Mouse (Mus musculus): ENCODE measurements around the gene Ifih1. TPM values are rescaled to one million over a fixed set of nuclear protein-coding genes. Genes with fewer than 3 reads are reported as not detected.

Ifih1 gene
- polyA plus RNA-seq, 1 experiment, result 0.07 TPM

GRCm38 (mm10) chr2:62591555-62591954 is 54.5 kb downstream of the Ifih1 start:
- TF ChIP-seq MYOD1 (IDR thresholded peaks at IDR 0.05; ENCODE audit: control insufficient read depth, insufficient read length, low read depth), result no peak
- TF ChIP-seq FOSL1 (IDR thresholded peaks at IDR 0.05; ENCODE audit: insufficient read depth, low read length, poor library complexity, severe bottlenecking), result no peak
- no peak for TF ChIP-seq MAX (IDR thresholded peaks at IDR 0.05)
- no peak for TF ChIP-seq MYOG (IDR thresholded peaks at IDR 0.05; ENCODE audit: control insufficient read depth, extremely low read depth, insufficient read length)
- TF ChIP-seq CTCF (IDR thresholded peaks at IDR 0.05; ENCODE audit: control insufficient read depth, insufficient read depth, insufficient read length), result no peak
- TF ChIP-seq CEBPB (IDR thresholded peaks at IDR 0.05; ENCODE audit: low read depth), result no peak
- TF ChIP-seq USF1 (IDR thresholded peaks at IDR 0.05; ENCODE audit: low read depth), result no peak
- H3K4me3 ChIP-seq (ENCODE audit: insufficient read depth, poor library complexity, severe bottlenecking), result no peak overlapping the region
- no peaks in the 10 kb centered on the region for H3K79me3 ChIP-seq (ENCODE audit: low read depth)
- no peaks in the 10 kb centered on the region for H3K36me3 ChIP-seq (ENCODE audit: control insufficient read depth, insufficient read depth)
- no peaks in the 10 kb centered on the region for H3K27me3 ChIP-seq (ENCODE audit: control insufficient read depth, insufficient read depth, insufficient read length)
- H3K79me2 ChIP-seq (ENCODE audit: control insufficient read depth, insufficient read depth), result no peaks in the 10 kb centered on the region
- H3ac ChIP-seq (ENCODE audit: control insufficient read depth, insufficient read length, low read depth), result no peak overlapping the region

GRCm38 (mm10) chr2:62589333-62589732 is 56.7 kb downstream of the Ifih1 start:
- Histone ChIP-seq H3K79me3 (ENCODE audit: low read depth) (no peaks in the 10 kb centered on the region), H3K4me3 (ENCODE audit: insufficient read depth, poor library complexity, severe bottlenecking) (no peak overlapping the region), H3ac (ENCODE audit: control insufficient read depth, insufficient read length, low read depth) (no peak overlapping the region), H3K79me2 (ENCODE audit: control insufficient read depth, insufficient read depth) (no peaks in the 10 kb centered on the region), H3K36me3 (ENCODE audit: control insufficient read depth, insufficient read depth) (no peaks in the 10 kb centered on the region), H3K27me3 (ENCODE audit: control insufficient read depth, insufficient read depth, insufficient read length) (no peaks in the 10 kb centered on the region)
- TF ChIP-seq FOSL1 (IDR thresholded peaks at IDR 0.05; ENCODE audit: insufficient read depth, low read length, poor library complexity, severe bottlenecking), result no peak
- TF ChIP-seq CEBPB (IDR thresholded peaks at IDR 0.05; ENCODE audit: low read depth), result no peak
- TF ChIP-seq CTCF (IDR thresholded peaks at IDR 0.05; ENCODE audit: control insufficient read depth, insufficient read depth, insufficient read length), result no peak
- no peak for TF ChIP-seq MYOD1 (IDR thresholded peaks at IDR 0.05; ENCODE audit: control insufficient read depth, insufficient read length, low read depth)
- no peak for TF ChIP-seq MAX (IDR thresholded peaks at IDR 0.05)
- no peak for TF ChIP-seq USF1 (IDR thresholded peaks at IDR 0.05; ENCODE audit: low read depth)
- TF ChIP-seq MYOG (IDR thresholded peaks at IDR 0.05; ENCODE audit: control insufficient read depth, extremely low read depth, insufficient read length), result no peak

- Histone ChIP-seq H3K79me2 (ENCODE audit: control insufficient read depth, insufficient read depth) (no peaks in the 10 kb centered on the region), H3K79me3 (ENCODE audit: low read depth) (no peaks in the 10 kb centered on the region), H3K4me3 (ENCODE audit: insufficient read depth, poor library complexity, severe bottlenecking) (no peak overlapping the region), H3K36me3 (ENCODE audit: control insufficient read depth, insufficient read depth) (no peaks in the 10 kb centered on the region), H3K27me3 (ENCODE audit: control insufficient read depth, insufficient read depth, insufficient read length) (no peaks in the 10 kb centered on the region), H3ac (ENCODE audit: control insufficient read depth, insufficient read length, low read depth) (no peak overlapping the region)
- TF ChIP-seq MYOD1 (IDR thresholded peaks at IDR 0.05; ENCODE audit: control insufficient read depth, insufficient read length, low read depth) (no peak), CTCF (IDR thresholded peaks at IDR 0.05; ENCODE audit: control insufficient read depth, insufficient read depth, insufficient read length) (no peak), MYOG (IDR thresholded peaks at IDR 0.05; ENCODE audit: control insufficient read depth, extremely low read depth, insufficient read length) (no peak), MAX (IDR thresholded peaks at IDR 0.05) (no peak), CEBPB (IDR thresholded peaks at IDR 0.05; ENCODE audit: low read depth) (no peak), USF1 (IDR thresholded peaks at IDR 0.05; ENCODE audit: low read depth) (no peak), FOSL1 (IDR thresholded peaks at IDR 0.05; ENCODE audit: insufficient read depth, low read length, poor library complexity, severe bottlenecking) (no peak)
Measured at GRCm38 (mm10) chr2:62585769-62586168, 60.3 kb downstream of the Ifih1 start.

DNA sequence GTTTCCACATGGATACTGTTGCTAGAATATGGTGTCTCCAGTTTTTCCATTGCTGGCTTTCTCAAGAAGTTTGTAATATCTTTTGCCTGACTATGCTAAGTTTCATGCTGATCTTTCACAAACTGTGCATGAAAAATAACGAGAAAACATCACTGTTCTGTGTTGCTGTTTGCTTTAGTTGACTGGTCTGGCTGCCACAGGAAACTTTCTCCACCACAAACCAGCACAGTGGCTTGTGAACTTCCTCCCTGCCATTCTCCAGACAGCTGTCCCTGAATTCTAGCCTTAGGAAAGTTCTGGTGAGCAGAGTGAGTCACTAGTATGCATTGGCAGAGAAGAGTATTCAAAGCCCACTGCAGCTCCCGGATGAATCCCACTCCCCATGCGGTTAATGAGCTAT is 71.1 kb downstream of the Ifih1 start:
- H3K36me3 ChIP-seq (ENCODE audit: control insufficient read depth, insufficient read depth), result no peaks in the 10 kb centered on the region
- H3K4me3 ChIP-seq (ENCODE audit: insufficient read depth, poor library complexity, severe bottlenecking), result no peak overlapping the region
- no peaks in the 10 kb centered on the region for H3K27me3 ChIP-seq (ENCODE audit: control insufficient read depth, insufficient read depth, insufficient read length)
- H3K79me2 ChIP-seq (ENCODE audit: control insufficient read depth, insufficient read depth), result no peaks in the 10 kb centered on the region
- H3ac ChIP-seq (ENCODE audit: control insufficient read depth, insufficient read length, low read depth), result no peak overlapping the region
- no peaks in the 10 kb centered on the region for H3K79me3 ChIP-seq (ENCODE audit: low read depth)
- no peak for TF ChIP-seq CTCF (IDR thresholded peaks at IDR 0.05; ENCODE audit: control insufficient read depth, insufficient read depth, insufficient read length)
- no peak for TF ChIP-seq USF1 (IDR thresholded peaks at IDR 0.05; ENCODE audit: low read depth)
- no peak for TF ChIP-seq CEBPB (IDR thresholded peaks at IDR 0.05; ENCODE audit: low read depth)
- TF ChIP-seq FOSL1 (IDR thresholded peaks at IDR 0.05; ENCODE audit: insufficient read depth, low read length, poor library complexity, severe bottlenecking), result no peak
- no peak for TF ChIP-seq MYOD1 (IDR thresholded peaks at IDR 0.05; ENCODE audit: control insufficient read depth, insufficient read length, low read depth)
- TF ChIP-seq MYOG (IDR thresholded peaks at IDR 0.05; ENCODE audit: control insufficient read depth, extremely low read depth, insufficient read length), result no peak
- no peak for TF ChIP-seq MAX (IDR thresholded peaks at IDR 0.05)

DNA sequence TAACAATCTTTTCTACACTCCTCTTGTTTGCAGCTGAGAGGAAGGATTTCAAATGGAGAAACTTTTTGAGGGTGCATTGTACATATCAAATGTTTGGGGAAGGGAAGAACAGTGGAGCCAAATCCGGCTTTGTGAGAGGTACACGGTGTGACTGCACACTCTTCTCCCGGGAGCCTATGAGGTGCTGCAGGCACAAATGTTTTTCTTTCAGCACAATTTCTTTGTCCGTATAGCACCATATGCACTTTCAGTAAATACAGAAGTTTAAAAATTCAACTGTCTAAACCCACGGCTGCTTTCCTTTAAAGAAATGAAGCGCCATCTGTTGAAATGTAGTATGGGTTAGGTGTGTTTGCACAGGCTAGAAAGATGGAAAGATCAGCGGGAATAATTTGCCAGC is 71.8 kb downstream of the Ifih1 start:
- no peaks in the 10 kb centered on the region for H3K27me3 ChIP-seq (ENCODE audit: control insufficient read depth, insufficient read depth, insufficient read length)
- no peak for TF ChIP-seq FOSL1 (IDR thresholded peaks at IDR 0.05; ENCODE audit: insufficient read depth, low read length, poor library complexity, severe bottlenecking)
- no peak for TF ChIP-seq CTCF (IDR thresholded peaks at IDR 0.05; ENCODE audit: control insufficient read depth, insufficient read depth, insufficient read length)
- TF ChIP-seq MAX (IDR thresholded peaks at IDR 0.05), result no peak
- TF ChIP-seq MYOD1 (IDR thresholded peaks at IDR 0.05; ENCODE audit: control insufficient read depth, insufficient read length, low read depth), result no peak

GRCm38 (mm10) chr2:62573753-62574159 is 72.3 kb downstream of the Ifih1 start, which contains the start of gene Fap:
Gene Fap (minus strand): TSS chr2:62574075.
- H3K79me2 ChIP-seq (ENCODE audit: control insufficient read depth, insufficient read depth), result no peaks in the 10 kb centered on the region
- H3ac ChIP-seq (ENCODE audit: control insufficient read depth, insufficient read length, low read depth), result no peak within 1 kb of the TSS
- no peaks in the 10 kb centered on the region for H3K27me3 ChIP-seq (ENCODE audit: control insufficient read depth, insufficient read depth, insufficient read length)
- no peak within 1 kb of the TSS for H3K4me3 ChIP-seq (ENCODE audit: insufficient read depth, poor library complexity, severe bottlenecking)
- TF ChIP-seq CTCF (IDR thresholded peaks at IDR 0.05; ENCODE audit: control insufficient read depth, insufficient read depth, insufficient read length) (no peak), MYOG (IDR thresholded peaks at IDR 0.05; ENCODE audit: control insufficient read depth, extremely low read depth, insufficient read length) (no peak), MAX (IDR thresholded peaks at IDR 0.05) (no peak), CEBPB (IDR thresholded peaks at IDR 0.05; ENCODE audit: low read depth) (no peak), FOSL1 (IDR thresholded peaks at IDR 0.05; ENCODE audit: insufficient read depth, low read length, poor library complexity, severe bottlenecking) (no peak), MYOD1 (IDR thresholded peaks at IDR 0.05; ENCODE audit: control insufficient read depth, insufficient read length, low read depth) (no peak), USF1 (IDR thresholded peaks at IDR 0.05; ENCODE audit: low read depth) (no peak)
- no peaks in the 10 kb centered on the region for H3K36me3 ChIP-seq (ENCODE audit: control insufficient read depth, insufficient read depth)
- no peaks in the 10 kb centered on the region for H3K79me3 ChIP-seq (ENCODE audit: low read depth)

More for the DNA sequence above, 71.8 kb downstream of the Ifih1 start:
- Histone ChIP-seq H3K4me3 (ENCODE audit: insufficient read depth, poor library complexity, severe bottlenecking) (no peak overlapping the region), H3K79me3 (ENCODE audit: low read depth) (no peaks in the 10 kb centered on the region), H3K36me3 (ENCODE audit: control insufficient read depth, insufficient read depth) (no peaks in the 10 kb centered on the region), H3ac (ENCODE audit: control insufficient read depth, insufficient read length, low read depth) (no peak overlapping the region), H3K79me2 (ENCODE audit: control insufficient read depth, insufficient read depth) (no peaks in the 10 kb centered on the region)
